Mouse (Mus musculus) CH12.LX (cell line): ENCODE results near the gene Myo9b. TPM values are rescaled to one million over a fixed set of nuclear protein-coding genes. Genes with fewer than 3 reads are reported as not detected.
A peak's percentile ranks its signal among the peaks of the same experiment; 100 is the strongest.

Experiments
- DNase-seq: peaks from one replicate; pipeline ENCODE4 v3.0.0-alpha.2; 2013; ENCODE audit errors: extremely low read depth
- H3K27ac ChIP-seq: 2 replicates; pipeline ENCODE4 v1.5.1; 2012; ENCODE audit warnings: low read depth, mild to moderate bottlenecking, control low read depth, moderate library complexity; ENCODE audit not compliant: insufficient read depth
- H3K27me3 ChIP-seq: replicated peaks from 2 replicates; pipeline ENCODE3; 2012; ENCODE audit warnings: inconsistent platforms
- H3K36me3 ChIP-seq, 2 experiments: replicated peaks in 1 of 2; 2 replicates each; pipeline versions ENCODE3 to v1.6.1; 2012; ENCODE audit warnings: inconsistent platforms in 1 of 2, low read length in 1 of 2, mild to moderate bottlenecking in 1 of 2, mixed read lengths in 1 of 2, moderate library complexity in 1 of 2; ENCODE audit not compliant: control insufficient read depth in 1 of 2, insufficient read depth in 1 of 2
- H3K4me1 ChIP-seq, 2 experiments: 2 replicates each; pipeline ENCODE4 v1.6.1; 2012; ENCODE audit warnings: inconsistent platforms in 1 of 2, moderate library complexity in 1 of 2; ENCODE audit not compliant: insufficient read depth in 2 of 2, control insufficient read depth in 1 of 2
- H3K4me2 ChIP-seq: 2 replicates; pipeline ENCODE4 v1.6.1; 2012; ENCODE audit warnings: low read depth, mild to moderate bottlenecking, control low read depth; ENCODE audit not compliant: poor library complexity, insufficient read depth, severe bottlenecking
- H3K4me3 ChIP-seq, 3 experiments: fragments of 150-350 bp in 1 of 3; sonication (generic) in 1 of 3; replicated peaks in 1 of 3; 2 replicates each; pipeline versions ENCODE3 to v1.5.1; 2011 to 2012; ENCODE audit warnings: low read depth in 2 of 3, low read length in 2 of 3, mild to moderate bottlenecking in 2 of 3, moderate library complexity in 2 of 3, control low read depth in 1 of 3, improper control_type of control experiment in 1 of 3, inconsistent platforms in 1 of 3, mixed read lengths in 1 of 3; ENCODE audit not compliant: poor library complexity in 1 of 3
- H3K79me2 ChIP-seq: replicated peaks from 2 replicates; pipeline ENCODE4 v1.6.1; 2012; ENCODE audit warnings: mild to moderate bottlenecking, moderate library complexity; ENCODE audit not compliant: control insufficient read depth, poor library complexity, insufficient read depth, severe bottlenecking; ENCODE audit errors: extremely low read depth
- H3K9ac ChIP-seq: 2 replicates; pipeline ENCODE4 v1.6.1; 2012; ENCODE audit warnings: low read depth, mild to moderate bottlenecking, control low read depth, moderate library complexity; ENCODE audit not compliant: insufficient read depth
- H3K9me3 ChIP-seq: replicated peaks from 2 replicates; pipeline ENCODE3; 2012; ENCODE audit warnings: low read length, inconsistent platforms, mixed read lengths
- BHLHE40 ChIP-seq: IDR thresholded peaks from 2 replicates; pipeline ENCODE4 v1.6.1; 2011; ENCODE audit warnings: mild to moderate bottlenecking, low read depth, low read length, improper control_type of control experiment
- CHD2 ChIP-seq: IDR thresholded peaks from 2 replicates; pipeline ENCODE4 v1.6.1; 2011; ENCODE audit warnings: low read length, improper control_type of control experiment
- CTCF ChIP-seq, 2 experiments: IDR thresholded peaks in 1 of 2; conservative IDR thresholded peaks in 1 of 2; 2 replicates each; pipeline ENCODE4 v1.5.1; 2011 to 2012; ENCODE audit warnings: low read depth in 2 of 2, low read length in 2 of 2, improper control_type of control experiment in 1 of 2, inconsistent platforms in 1 of 2, mild to moderate bottlenecking in 1 of 2, moderate library complexity in 1 of 2
- E2F4 ChIP-seq: IDR thresholded peaks from 2 replicates; pipeline ENCODE4 v1.6.1; 2011; ENCODE audit warnings: low read depth, low read length, improper control_type of control experiment; ENCODE audit not compliant: insufficient replicate concordance
- EP300 ChIP-seq: IDR thresholded peaks from 2 replicates; pipeline ENCODE4 v1.6.1; 2011; ENCODE audit warnings: low read length, improper control_type of control experiment
- GABPA ChIP-seq: IDR thresholded peaks from 2 replicates; pipeline ENCODE4 v1.6.1; 2012; ENCODE audit warnings: low read depth, low read length, improper control_type of control experiment, inconsistent platforms; ENCODE audit not compliant: insufficient replicate concordance
- IRF4 ChIP-seq: IDR thresholded peaks from 2 replicates; pipeline ENCODE4 v1.6.1; 2014; ENCODE audit warnings: low read depth, mild to moderate bottlenecking, inconsistent platforms, low read length, improper control_type of control experiment
- JUN ChIP-seq: IDR thresholded peaks from 2 replicates; pipeline ENCODE4 v1.6.1; 2011; ENCODE audit warnings: low read depth, mild to moderate bottlenecking, low read length, improper control_type of control experiment, moderate library complexity; ENCODE audit not compliant: insufficient read depth
- KAT2A ChIP-seq: IDR thresholded peaks from 2 replicates; pipeline ENCODE4 v1.6.1; 2012; ENCODE audit warnings: low read length, improper control_type of control experiment, inconsistent platforms; ENCODE audit not compliant: insufficient replicate concordance
- MAFK ChIP-seq: IDR thresholded peaks from 2 replicates; pipeline ENCODE4 v1.6.1; 2011; ENCODE audit warnings: low read length, improper control_type of control experiment; ENCODE audit not compliant: insufficient replicate concordance
- MAZ ChIP-seq: IDR thresholded peaks from 2 replicates; pipeline ENCODE4 v1.6.1; 2012; ENCODE audit warnings: low read depth, mild to moderate bottlenecking, inconsistent platforms, low read length, improper control_type of control experiment, moderate library complexity
- MXI1 ChIP-seq: IDR thresholded peaks from 2 replicates; pipeline ENCODE4 v1.6.1; 2011; ENCODE audit warnings: mild to moderate bottlenecking, low read depth, low read length, improper control_type of control experiment
- MYC ChIP-seq: IDR thresholded peaks from 2 replicates; pipeline ENCODE4 v1.6.1; 2011; ENCODE audit warnings: low read depth, mild to moderate bottlenecking, improper control_type of control experiment, low read length
- NELFE ChIP-seq: IDR thresholded peaks from 2 replicates; pipeline ENCODE4 v1.6.1; 2011; ENCODE audit warnings: low read depth, low read length, improper control_type of control experiment
- POLR2AphosphoS2 ChIP-seq: IDR thresholded peaks from 2 replicates; pipeline ENCODE4 v1.6.1; 2011; ENCODE audit warnings: low read depth, low read length, improper control_type of control experiment
- SIN3A ChIP-seq: IDR thresholded peaks from 2 replicates; pipeline ENCODE4 v1.6.1; 2012; ENCODE audit warnings: low read length, improper control_type of control experiment, inconsistent platforms
- SMC3 ChIP-seq: IDR thresholded peaks from 2 replicates; pipeline ENCODE4 v1.6.1; 2011; ENCODE audit warnings: low read depth, low read length, improper control_type of control experiment
- TCF12 ChIP-seq: IDR thresholded peaks from 2 replicates; pipeline ENCODE4 v1.6.1; 2014; ENCODE audit warnings: low read depth, mild to moderate bottlenecking, inconsistent platforms, low read length, improper control_type of control experiment
- USF1 ChIP-seq: IDR thresholded peaks from 2 replicates; pipeline ENCODE4 v1.6.1; 2014; ENCODE audit warnings: low read depth, mild to moderate bottlenecking, inconsistent platforms, low read length, improper control_type of control experiment
- ZC3H11A ChIP-seq: IDR thresholded peaks from 2 replicates; pipeline ENCODE4 v1.6.1; 2012; ENCODE audit warnings: low read depth, mild to moderate bottlenecking, inconsistent platforms, low read length, improper control_type of control experiment
- dilution Hi-C: fragments of 300-500 bp; cut with MboI; formaldehyde crosslinking; loops from 2 replicates; pipeline ENCODE4 v1.14.3; 2020; ENCODE audit warnings: low sequenced_read_pairs; ENCODE audit not compliant: extremely low pct_unique_long_range_greater_than_20kb, extremely low pct_ligation_motif_present
- in situ Hi-C: fragments of 300-500 bp; cut with MboI; formaldehyde crosslinking; loops from 3 replicates; pipeline ENCODE4 v1.14.3; 2019; ENCODE audit warnings: low sequenced_read_pairs, low pct_ligation_motif_present, low pct_unique_long_range_greater_than_20kb, mixed read lengths
- polyA plus RNA-seq: library from polyadenylated mRNA; unstranded; fragments of >175 nt; gene quantifications from 2 replicates; pipeline ENCODE4 v1.2.1, GENCODE M21; 2012; ENCODE audit warnings: low read depth; ENCODE audit not compliant: insufficient read length
- total RNA-seq, 2 experiments: library from RNA; depleted of rRNA; stranded (reverse); fragments of 300-350 nt in 1 of 2; fragments of >200 nt in 1 of 2; gene quantifications; 2 replicates each; pipeline ENCODE4 v1.2.3; 2012 to 2014

The Myo9b gene
- total and polyA plus RNA-seq, 3 experiments, result 14.2 to 36.2 (median 29.0) TPM

- peak; percentile 94 for TF ChIP-seq SMC3
Measured at GRCm38 (mm10) chr8:71406099-71407015, 133.8 kb downstream of the Myo9b start (continued).

DNA sequence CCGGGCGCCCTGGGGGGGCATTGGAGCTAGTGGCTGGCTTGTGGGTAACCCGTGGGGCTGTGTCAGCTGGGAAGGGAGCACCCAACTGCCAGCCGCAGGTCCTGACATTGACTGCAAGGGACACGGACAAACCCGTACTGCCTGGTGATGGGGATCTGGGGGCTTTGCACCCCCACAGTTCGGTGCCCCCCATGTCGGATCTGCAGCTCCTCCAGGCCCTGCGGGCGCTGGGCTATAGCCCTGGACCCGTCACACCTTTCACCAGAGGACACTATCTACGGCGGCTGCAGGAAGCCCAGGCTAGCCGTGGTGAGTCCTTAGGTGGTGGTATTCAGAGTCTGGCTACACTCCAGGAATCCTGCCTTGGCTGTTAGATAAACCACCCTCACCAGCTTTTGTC lies 134.9 kb downstream of the Myo9b start:
- dilution Hi-C loops (no loop called here), in situ Hi-C loops (loop anchor here (5.0 kb wide), 1 partner anchor 35 kb away; the partner anchor contains the start of gene Ocel1)
- no peaks in the 10 kb centered on the region for H3K9me3 ChIP-seq
- H3K36me3 ChIP-seq, result peaks cover 43 to 65% of the 10 kb centered on the region in 2 experiments
- H3K79me2 ChIP-seq, result peaks cover 7% of the 10 kb centered on the region; the same call in 1 of the 2 replicates
- H3K4me3 ChIP-seq, result no peak overlapping the region
- H3K27me3 ChIP-seq, result no peaks in the 10 kb centered on the region
- H3K9ac ChIP-seq, result no peak overlapping the region
- no peak for DNase-seq
- H3K4me2 ChIP-seq, result no peak overlapping the region
- no peak overlapping the region for H3K27ac ChIP-seq
- H3K4me1 ChIP-seq, result peaks cover 17 to 41% of the 10 kb centered on the region in 2 experiments
- TF ChIP-seq NELFE, result no peak
- TF ChIP-seq BHLHE40, result no peak
- no peak for TF ChIP-seq EP300
- no peak for TF ChIP-seq MXI1
- no peak for TF ChIP-seq CHD2
- no peak for TF ChIP-seq TCF12
- TF ChIP-seq JUN, result no peak
- no peak for TF ChIP-seq GABPA
- TF ChIP-seq POLR2AphosphoS2, result no peak
- no peak for TF ChIP-seq KAT2A
- no peak for TF ChIP-seq CTCF (conservative IDR thresholded peaks at IDR 0.05 in 1 of 2, IDR thresholded peaks at IDR 0.05 in 1 of 2; ENCODE audit: low read depth in 2 of 2, low read length in 2 of 2)
- TF ChIP-seq MAFK, result no peak
- TF ChIP-seq E2F4, result no peak
- TF ChIP-seq SIN3A, result no peak
- no peak for TF ChIP-seq IRF4
- TF ChIP-seq MAZ, result no peak
- no peak for TF ChIP-seq USF1
- TF ChIP-seq ZC3H11A, result no peak
- TF ChIP-seq MYC, result no peak
